Mouse (Mus musculus) MN1 (cell line): ENCODE results near the gene Pecam1.
A peak's percentile ranks its signal among the peaks of the same experiment; 100 is the strongest.
"Not testable (repeated sequence)": the region's sequence is repeated elsewhere in the genome, so short reads cannot be mapped to it uniquely, and the experiment has no call there.

Experiments used
- DNase-seq: peaks from one replicate; pipeline ENCODE4 v3.0.0-alpha.2; 2016; ENCODE audit warnings: low spot score

The Pecam1 gene

GRCm38 (mm10) chr11:106770195-106770974 lies 20.0 kb upstream of the Pecam1 start:
- no peak for DNase-seq

DNA sequence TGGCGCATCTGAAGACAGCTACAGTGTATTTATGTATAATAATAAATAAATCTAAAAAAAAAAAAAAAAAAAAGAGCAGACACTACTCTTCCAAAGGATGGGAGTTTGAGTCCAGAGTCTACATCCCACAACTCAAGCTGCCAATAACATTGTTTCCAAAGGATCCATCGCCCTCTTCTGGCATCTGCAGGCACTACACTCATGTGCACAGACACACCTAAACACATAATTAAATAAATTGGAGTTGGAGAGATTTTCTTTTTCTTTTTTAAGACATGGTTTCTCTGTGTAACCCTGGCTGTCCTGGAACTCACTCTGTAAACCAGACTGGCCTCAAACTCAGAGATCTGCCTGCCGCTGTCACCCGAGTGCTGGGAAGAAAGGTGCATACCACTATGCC lies 17.1 kb upstream of the Pecam1 start:
- DNase-seq = no peak

- DNase-seq = no peak
Measured at GRCm38 (mm10) chr11:106766611-106767162, 16.3 kb upstream of the Pecam1 start.

DNA sequence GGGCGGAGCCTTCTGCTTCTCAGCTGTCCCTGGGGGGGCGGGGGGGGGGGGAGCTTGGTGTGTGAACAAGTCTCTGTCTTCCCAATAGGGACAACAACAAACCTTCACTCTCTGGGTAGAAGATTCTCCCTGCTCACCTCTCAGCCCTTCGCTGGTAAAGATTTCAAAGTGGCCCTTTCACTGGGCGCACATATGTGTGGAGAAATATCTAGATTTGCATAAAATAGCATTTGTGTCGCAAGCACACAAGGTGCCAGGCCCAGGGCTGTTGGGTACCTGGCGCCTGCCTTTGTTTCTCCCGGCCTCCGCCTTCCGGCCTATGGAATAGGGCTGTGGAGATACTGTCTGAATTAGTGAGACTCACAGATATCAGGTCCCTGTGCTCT lies 12.4 kb upstream of the Pecam1 start:
- no peak for DNase-seq

DNA sequence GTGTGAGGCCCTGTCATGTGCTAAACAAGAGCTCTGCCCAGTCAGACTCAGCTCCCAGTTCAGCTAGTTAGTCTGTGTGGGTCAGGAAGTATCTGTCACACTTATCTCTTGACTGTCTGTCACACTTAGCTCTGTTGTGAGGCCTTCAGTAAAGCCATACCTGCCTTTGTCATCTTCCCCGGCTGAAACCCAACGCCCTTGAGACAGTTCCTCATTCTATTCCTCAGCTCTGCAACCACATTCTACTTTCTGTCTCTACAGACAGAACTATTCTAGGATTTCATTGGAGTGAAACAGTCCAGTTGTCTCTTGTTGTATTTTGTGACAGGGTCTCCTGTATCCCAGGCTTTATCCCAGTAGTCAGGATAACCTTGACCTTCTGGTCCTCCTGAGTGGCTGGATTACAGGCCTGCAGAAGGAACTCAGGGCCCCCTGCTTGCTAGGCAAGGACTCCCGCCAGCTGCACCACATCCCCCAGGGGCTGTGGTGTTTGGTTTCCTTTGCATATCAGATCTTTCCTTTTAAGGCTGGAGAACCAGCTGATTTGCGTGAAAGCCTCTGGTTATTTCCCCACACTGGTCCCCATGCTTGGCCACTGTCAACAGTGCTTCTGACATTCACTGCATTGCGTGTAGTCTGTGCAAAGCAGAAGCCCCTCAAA lies 11.8 kb upstream of the Pecam1 start:
- peak; percentile 51 for DNase-seq

- no peak for DNase-seq
Measured at GRCm38 (mm10) chr11:106760511-106760910, 10.1 kb upstream of the Pecam1 start.

DNA sequence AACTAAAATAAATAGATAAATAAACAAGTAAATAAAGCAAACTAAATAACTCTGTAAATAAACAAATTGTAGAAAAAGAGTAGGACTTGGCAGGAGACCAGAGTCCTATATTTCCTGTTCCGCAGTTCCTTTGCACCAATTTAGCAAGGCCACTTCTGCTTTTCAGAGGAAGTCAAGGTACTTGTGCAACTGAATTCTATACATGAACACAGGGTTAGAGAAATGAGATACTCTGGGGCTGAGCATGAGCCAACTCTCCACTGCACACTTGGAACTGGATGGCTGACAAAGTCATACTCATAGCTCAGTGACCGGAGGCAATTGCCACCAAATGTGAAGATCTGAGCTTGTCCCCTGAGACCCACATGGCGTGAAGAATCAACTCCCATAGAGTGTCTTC lies 8.6 kb upstream of the Pecam1 start:
- DNase-seq = no peak

GRCm38 (mm10) chr11:106755583-106755982 lies 5.2 kb upstream of the Pecam1 start:
- peak; percentile 66 for DNase-seq

DNA sequence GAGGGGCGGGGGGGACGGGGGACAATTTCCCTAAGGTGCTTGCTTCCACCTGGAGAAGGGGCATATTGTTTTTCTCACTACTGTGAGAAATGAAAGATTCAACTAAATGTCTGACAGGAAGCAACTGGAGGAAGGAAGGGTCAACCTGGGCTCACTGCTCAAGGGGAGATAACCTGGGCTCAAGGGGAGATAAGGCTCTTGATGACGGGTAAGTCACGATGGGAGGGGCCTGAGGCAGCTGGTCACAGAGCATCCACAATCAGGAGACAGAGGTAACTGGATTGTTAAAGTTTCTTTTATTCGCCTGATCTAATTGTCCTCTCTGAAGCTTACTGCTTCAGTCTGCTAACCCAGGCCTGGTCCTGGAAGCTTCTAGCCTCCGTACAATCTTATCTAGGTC lies 2.9 kb upstream of the Pecam1 start:
- DNase-seq = no peak

DNA sequence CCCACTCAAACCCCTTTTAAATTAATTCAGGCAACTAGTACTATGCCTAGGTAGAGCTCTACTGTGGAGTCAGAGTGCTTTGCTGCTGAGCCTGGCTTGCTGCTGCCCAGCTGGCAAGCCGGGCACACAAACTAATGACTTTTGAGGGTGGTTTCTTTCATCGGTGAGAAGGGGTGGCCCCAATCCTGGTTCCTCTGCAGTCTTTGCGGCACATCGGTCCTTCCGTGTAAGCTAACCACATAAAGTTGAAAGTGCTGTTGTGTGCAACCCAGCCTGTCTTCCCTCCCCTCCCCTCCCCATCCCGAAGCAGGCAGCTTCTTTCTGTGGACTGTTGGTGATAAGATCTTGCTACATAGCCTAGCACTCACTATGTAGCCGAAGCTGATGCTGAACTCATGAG lies 1.7 kb upstream of the Pecam1 start:
- DNase-seq = peak; percentile 21

DNA sequence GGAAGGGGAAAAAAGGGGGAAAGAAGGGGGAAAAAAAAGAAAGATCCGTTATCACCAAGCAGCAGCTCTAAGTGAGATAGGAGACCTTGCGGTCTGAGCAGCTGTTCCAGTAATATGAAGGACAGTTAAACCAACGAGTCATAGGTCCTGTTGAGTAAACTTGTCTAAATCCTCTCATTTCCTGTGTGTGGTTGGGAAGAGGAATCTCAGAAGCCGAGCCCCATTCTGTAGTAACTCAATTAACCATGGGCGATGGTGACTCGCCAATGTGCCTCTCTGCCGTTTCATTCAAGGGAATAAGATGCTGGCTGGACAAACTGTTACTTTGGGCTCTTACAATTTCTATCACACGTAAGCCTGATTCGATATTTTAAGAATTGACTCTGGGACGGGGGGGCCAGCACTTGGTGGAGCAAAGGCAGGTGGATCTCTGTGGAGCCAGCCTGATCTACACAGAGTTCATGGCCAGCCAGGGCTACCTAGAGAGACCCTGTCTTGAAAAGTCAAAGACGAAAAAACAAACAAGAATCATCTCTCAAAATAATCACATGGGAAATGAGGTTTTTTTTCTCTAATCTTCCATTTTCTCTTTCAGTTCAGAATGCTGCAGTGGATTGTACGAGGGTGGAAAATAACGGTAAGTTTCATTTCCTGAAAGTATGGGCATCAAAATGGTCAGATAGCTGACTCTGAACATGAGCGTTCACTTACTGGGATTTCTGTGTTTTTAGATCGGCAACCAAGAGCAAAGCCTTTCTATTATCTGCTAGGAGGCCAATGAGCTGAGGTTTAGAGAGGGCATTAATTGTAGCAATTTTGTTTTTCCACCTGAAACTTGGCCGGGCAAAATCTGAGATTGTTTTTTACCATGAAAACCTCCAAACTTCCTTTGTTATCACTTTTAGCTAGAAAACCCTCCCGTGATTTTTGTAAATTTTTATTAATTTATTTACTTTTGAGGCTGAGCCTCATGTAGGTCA lies 901 bp upstream of the Pecam1 start, which contains the start of gene Milr1:
TSS of gene Milr1 (plus strand) at position 188 of the 980 bp plus-strand sequence.
- DNase-seq = peak; percentile 33

DNA sequence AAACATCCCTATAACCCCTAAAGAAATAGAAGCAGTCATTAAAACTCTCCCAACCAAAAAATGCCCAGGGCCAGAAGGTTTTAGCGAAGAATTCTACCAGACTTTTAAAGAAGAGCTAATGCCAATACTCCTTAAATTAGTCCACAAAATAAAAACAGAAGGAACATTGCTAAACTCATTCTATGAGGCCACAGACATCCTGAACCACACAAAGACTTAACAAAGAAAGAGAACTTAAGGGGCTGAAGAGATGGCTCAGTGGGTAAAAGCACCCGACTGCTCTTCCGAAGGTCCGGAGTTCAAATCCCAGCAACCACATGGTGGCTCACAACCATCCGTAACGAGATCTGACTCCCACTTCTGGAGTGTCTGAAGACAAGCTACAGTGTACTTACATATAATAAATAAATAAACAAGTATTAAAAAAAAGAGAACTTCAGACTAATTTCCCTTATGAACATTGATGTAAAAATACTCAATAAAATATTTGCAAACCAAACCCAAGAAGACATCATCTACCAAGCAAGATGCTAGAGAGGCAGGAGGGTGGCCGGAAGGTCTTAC lies 789 bp downstream of the Pecam1 start:
- not testable (repeated sequence) for DNase-seq

DNA sequence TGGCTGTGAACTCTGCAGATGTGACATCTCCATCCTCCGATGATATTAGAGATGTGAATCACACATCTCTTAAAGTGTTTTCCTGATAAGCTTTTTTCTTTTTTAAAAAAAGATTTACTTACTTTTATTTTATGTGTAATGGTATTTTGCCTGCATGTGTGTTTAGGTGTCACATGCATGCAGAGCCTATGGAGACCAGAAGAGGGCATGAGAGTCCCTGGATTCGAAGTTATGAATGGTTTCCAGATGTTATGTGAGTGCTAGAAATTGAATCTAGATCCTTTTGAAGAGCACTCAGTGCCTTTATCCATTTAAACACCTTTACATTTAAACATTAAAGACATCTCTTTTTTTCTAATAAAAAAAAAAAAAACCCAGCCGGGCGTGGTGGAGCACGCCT lies 5.5 kb downstream of the Pecam1 start:
- DNase-seq = no peak

DNA sequence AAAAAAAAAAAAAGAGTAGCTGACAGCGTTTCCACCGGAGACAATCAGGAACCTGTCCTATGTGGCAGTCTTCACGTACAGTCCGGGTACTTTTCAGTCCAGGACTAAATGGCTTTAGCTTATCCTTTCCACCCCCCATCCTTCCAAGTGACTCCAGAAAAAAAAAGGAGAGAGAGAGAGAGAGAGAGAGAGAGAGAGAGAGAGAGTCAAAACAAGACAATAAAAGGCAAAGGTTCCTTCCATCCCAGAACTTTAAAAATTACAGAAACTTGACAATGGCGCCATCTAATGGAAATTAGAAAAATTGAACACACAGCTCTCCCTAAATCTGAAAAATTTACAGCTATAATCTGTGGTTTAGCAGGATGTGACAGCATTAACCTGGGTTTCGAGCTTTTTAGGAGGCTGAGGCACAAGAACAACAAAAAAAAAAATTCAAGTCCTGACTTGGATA lies 8.0 kb downstream of the Pecam1 start:
- peak; percentile 68 for DNase-seq

- DNase-seq = no peak
Measured at GRCm38 (mm10) chr11:106741826-106742225, 8.6 kb downstream of the Pecam1 start.

- peak; percentile 29 for DNase-seq
Measured at GRCm38 (mm10) chr11:106741232-106741631, 9.2 kb downstream of the Pecam1 start.

DNA sequence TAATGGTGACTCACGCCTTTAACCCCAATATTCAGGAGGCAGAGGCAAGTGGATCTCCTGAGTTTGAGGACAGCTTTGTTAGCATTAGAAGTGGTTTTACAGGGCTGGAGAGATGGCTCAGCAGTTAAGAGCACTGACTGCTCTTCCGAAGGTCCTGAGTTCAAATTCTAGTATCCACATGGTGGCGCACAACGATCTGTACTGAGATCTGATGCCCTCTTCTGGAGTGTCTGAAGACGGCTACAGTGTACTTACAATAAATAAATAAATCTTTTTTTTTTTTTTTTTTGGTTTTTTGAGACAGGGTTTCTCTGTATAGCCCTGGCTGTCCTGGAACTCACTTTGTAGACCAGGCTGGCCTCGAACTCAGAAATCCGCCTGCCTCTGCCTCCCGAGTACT lies 9.7 kb downstream of the Pecam1 start:
- DNase-seq = not testable (repeated sequence)

GRCm38 (mm10) chr11:106739116-106739515 lies 11.3 kb downstream of the Pecam1 start:
- DNase-seq = no peak

DNA sequence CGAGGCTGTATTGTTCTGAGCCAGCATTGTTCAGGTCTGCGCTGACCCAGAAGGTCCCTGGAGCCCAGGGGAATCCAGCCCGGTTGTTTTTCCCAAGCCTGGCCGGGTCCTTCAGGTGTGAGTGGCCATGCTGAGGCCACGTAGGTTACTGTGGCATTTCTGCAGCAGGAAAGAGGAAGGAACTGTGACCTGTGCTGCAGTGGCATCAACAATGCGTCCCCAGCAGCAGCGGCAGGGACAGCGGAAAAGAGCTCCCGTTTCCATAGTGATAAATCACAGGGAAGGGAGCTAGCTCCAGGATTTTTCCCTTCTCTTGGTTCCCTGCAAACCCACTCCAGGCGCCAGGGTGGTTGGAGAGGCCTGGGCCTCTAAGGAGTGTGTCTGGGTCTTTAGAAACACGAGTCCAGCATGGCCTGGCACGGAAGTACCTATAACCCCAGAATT lies 13.2 kb downstream of the Pecam1 start:
- no peak for DNase-seq

DNA sequence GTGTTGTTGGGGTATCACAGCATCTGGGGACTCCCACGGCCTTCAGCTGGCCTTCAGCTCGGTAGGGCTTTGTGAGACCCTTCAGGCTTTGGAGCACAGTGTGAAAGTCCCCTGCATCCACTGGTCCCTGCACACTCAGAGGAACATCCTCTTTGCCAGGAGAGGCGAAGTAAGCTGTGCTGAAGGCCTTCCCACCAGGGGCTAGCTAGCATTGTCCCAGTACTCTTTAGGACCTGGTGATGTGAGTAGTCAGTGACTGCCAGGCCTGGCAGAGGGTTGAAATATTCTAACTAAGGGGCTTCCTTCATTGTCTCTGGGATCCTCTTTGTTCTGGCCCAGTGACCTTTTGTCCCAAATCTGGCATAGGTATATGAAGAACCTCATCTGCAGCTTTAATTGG lies 13.8 kb downstream of the Pecam1 start:
- no peak for DNase-seq

DNA sequence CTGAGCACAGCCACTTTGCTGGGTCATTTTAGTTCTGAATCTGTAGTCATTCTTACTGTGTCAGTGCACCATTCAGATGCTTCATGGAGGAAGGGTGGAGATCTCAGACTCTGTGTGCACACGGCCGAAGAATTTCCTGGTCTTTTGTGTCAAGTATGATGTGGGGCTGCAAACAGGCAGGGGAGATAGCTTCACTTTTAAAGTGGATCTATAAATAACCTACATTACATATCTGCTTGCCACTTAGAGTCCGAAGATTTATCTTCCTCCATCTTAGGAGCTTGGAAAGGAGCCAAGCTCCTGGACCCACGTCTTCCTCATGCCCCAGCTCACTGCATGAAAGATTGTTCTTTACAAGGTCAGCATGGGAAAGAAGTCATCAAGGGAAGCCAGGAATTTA lies 19.7 kb downstream of the Pecam1 start:
- DNase-seq = no peak

GRCm38 (mm10) chr11:106729656-106730055 lies 20.8 kb downstream of the Pecam1 start:
- DNase-seq = no peak
